Mouse (Mus musculus): Measurements from ENCODE around the gene Aifm1.

Aifm1 gene

GRCm38 (mm10) chrX:48513166-48513807, at the start of gene Aifm1:
TSS of gene Aifm1 (minus strand) at chrX:48513563.
- in situ Hi-C loops (cut with MboI; ENCODE audit: unreplicated experiment in 2 of 2) = no loop called here

DNA sequence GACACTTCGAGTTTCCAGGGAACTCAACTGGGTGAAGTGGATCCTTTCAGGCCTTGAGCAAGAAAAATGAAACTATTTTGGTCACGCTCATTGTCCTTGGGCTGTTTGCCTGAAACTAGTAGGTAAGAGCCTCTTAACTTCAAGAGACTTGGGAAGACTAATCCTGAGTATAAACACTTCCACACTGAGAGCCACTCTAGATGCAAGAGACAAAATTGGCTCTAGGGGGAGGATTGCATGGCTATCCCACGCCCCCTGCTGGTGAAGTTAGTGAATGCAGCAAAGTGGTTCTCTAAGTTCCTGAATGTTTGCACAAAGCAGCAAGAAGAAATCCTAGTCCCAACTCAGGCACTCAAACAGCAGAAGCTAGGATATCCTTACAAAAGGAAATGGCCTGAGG, 18.8 kb upstream of the Aifm1 start:
- in situ Hi-C loops (cut with MboI; ENCODE audit: unreplicated experiment in 2 of 2) = loop anchor here (5.0 to 25.0 kb wide), 8 partner anchors 67 to 537 kb away; partner anchors contain the start of gene Elf4 (in 2 of the 2)

DNA sequence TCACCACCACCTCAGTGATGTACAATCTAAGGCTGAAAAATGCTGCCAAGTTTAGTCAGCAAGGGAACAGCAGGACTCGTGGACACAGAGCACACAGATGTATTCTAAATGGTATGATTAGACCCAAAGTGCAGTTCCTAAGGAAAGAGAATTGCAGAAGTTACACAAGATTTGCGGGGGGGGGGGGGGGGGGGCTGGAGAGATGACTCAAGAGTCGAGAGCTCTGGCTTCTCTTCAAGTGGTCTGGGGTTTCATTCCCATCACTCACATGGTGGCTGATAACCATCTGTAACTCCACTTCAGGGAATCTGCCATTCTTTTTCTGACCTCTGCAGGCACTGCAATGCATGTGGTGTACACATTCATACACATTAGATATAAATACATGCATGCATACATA, 13.1 kb upstream of the Aifm1 start:
- in situ Hi-C loops (cut with MboI; ENCODE audit: unreplicated experiment in 2 of 2) = loop anchor here in 1 of 2 experiments (25.0 kb wide), 1 partner anchor 239 kb away; no protein-coding TSS in a partner anchor

GRCm38 (mm10) chrX:48525866-48526265, 12.5 kb upstream of the Aifm1 start:
- in situ Hi-C loops (cut with MboI; ENCODE audit: unreplicated experiment in 2 of 2) = loop anchor here in 1 of 2 experiments (25.0 kb wide), 1 partner anchor 239 kb away; no protein-coding TSS in a partner anchor

DNA sequence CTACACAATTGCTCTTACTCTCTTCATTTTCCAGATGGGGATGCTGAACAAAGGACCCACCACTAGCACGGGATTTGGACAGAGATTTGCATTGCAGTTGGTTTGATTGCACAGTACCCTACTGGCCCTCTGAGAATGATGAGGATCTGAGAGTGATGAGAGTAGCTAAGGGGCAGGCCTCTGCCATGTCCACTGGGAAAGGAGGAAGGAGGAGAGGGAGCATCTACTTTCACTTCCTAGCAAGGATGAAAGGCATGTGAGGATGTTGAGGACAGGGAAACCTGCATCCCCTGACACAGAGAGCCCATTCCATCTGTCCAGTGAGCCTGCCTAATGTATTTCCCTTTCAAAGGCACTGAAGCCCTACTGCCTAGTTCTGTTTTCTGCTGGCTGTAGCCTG, 12.0 kb upstream of the Aifm1 start:
- in situ Hi-C loops (cut with MboI; ENCODE audit: unreplicated experiment in 2 of 2) = loop anchor here in 1 of 2 experiments (25.0 kb wide), 1 partner anchor 238 kb away; no protein-coding TSS in a partner anchor

- in situ Hi-C loops (cut with MboI; ENCODE audit: unreplicated experiment in 2 of 2) = no loop called here
These were observed 10.1 kb upstream of the Aifm1 start for GRCm38 (mm10) chrX:48523512-48523911.

- in situ Hi-C loops (cut with MboI; ENCODE audit: unreplicated experiment in 2 of 2) = no loop called here
These were observed 8.3 kb upstream of the Aifm1 start for GRCm38 (mm10) chrX:48521651-48522050.

DNA sequence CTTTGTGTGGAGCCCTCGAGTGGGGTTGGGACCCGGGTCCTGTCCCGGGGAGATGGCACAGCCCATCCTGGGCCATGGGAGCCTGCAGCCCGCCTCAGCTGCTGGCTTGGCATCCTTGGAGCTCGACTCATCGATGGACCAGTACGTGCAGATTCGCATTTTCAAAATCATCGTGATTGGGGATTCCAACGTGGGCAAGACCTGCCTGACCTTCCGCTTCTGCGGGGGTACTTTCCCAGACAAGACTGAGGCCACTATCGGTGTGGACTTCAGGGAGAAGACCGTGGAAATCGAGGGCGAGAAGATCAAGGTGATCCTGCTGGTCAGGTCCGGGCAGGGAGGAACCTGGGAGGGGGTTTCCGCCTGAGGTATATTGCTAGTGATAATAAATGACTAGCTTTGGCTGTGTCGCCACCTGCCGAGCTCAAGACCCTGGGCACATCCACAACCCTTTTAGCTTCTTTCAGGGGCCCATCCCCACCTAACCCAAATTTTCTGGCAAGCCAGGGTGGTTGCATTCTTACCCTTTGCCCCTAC, 6.3 kb upstream of the Aifm1 start:
- in situ Hi-C loops (cut with MboI; ENCODE audit: unreplicated experiment in 2 of 2) = no loop called here

DNA sequence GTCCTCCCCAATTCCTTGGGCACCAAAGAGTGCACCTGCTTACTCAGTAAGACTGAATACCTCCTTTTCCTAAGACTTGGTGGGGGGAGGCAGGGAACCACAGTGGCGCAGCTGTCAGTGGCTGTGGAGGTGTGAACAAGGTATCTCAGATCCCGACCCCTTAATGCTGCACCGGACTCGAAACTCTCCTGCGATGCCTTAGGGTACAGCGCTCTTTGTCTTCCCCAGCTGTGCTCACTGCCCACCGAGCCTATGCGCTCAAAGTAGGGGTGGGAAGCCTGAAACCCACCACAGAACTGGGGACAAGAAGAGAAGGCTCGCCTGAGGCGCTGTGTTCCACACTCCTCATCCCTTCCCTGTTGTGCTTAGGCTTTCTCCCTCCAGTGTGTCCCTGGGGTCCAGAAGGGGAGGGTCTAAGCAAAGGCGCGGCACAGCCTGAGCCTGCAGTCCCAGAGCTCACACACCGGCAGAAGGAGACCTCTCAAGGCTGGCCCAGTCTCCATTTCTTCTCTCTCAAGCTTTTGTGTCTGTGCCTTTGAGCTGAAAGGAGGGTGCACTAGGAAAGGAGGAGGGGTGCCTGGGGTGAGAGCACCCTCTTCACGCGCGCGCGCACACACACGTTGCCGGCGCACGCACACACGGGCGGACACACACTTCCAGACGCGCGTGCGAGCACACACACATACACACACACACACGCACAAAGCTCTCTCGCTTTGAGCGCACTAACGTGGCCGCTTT, 5.6 kb upstream of the Aifm1 start, which contains the start of gene Rab33a:
TSS of gene Rab33a (plus strand) at position 478 of the 741 bp plus-strand sequence.
- in situ Hi-C loops (cut with MboI; ENCODE audit: unreplicated experiment in 2 of 2) = no loop called here

- in situ Hi-C loops (cut with MboI; ENCODE audit: unreplicated experiment in 2 of 2) = no loop called here
These were observed 4.9 kb upstream of the Aifm1 start for GRCm38 (mm10) chrX:48518211-48518807.

GRCm38 (mm10) chrX:48513824-48514223, 461 bp upstream of the Aifm1 start:
- in situ Hi-C loops (cut with MboI; ENCODE audit: unreplicated experiment in 2 of 2) = no loop called here

DNA sequence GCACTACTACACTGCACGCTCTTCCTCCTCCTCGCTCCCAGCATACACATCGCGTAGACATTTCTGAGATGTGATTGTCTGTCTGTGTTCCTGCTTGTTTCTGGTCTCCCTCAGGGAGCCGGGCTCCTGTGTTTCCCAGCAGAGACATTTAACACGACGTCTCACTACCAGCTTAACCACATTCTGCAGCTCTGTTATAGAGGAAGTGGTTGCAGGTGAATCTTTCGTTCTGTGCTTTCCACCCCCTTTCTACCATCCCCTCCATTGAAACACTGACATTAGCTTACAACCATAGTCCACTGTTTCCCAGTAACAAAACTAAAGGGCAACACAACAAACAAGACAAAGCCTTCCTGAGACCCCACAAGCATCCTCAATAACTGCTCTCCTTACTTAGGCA, 19.6 kb downstream of the Aifm1 start:
- in situ Hi-C loops (cut with MboI; ENCODE audit: unreplicated experiment in 2 of 2) = no loop called here

DNA sequence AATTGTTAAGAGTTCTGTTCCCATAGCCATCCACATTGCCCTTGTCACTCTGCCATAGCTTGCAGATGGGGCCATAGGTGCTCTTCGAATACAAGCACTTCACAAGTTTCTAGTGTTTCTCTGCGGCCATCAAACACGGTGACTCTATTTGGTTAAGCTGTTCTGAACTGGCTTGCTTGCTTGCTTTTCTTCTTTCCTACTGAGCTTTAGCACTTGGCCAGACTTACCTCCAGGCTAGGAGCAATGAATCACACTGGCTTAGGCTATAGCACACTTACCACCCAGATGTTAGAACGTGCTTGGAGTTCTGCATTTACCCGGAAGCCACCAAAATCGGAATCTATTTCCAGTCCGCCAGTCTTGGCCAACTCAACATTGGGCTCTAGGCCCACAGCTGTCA, 31.7 kb downstream of the Aifm1 start:
- in situ Hi-C loops (cut with MboI; ENCODE audit: unreplicated experiment in 2 of 2) = no loop called here

DNA sequence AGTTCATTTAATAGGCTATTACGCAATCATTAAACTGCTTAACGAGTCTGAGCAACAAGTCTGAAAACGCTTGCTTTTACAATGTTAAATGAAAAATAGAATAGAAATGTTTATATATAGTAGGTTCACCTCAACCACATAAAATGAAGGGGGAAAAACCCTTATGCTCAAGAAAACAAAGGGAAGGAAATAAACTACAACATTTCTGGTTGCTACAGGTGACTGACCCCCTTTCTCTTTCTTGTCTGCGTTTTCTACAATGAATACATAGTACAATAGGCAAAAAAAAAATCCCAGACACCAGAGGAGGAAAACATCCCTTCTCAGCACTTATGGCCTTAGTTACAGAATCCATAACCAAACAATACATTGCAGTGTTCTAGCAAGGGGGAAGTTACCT, 32.3 kb downstream of the Aifm1 start:
- in situ Hi-C loops (cut with MboI; ENCODE audit: unreplicated experiment in 2 of 2) = no loop called here

- in situ Hi-C loops (cut with MboI; ENCODE audit: unreplicated experiment in 2 of 2) = loop anchor here in 1 of 2 experiments (10.0 kb wide), 1 partner anchor 67 kb away; no protein-coding TSS in a partner anchor
These were observed 45.9 kb downstream of the Aifm1 start for GRCm38 (mm10) chrX:48467355-48467946.

GRCm38 (mm10) chrX:48466174-48466573, 47.2 kb downstream of the Aifm1 start:
- in situ Hi-C loops (cut with MboI; ENCODE audit: unreplicated experiment in 2 of 2) = loop anchor here in 1 of 2 experiments (10.0 kb wide), 1 partner anchor 69 kb away; no protein-coding TSS in a partner anchor

- in situ Hi-C loops (cut with MboI; ENCODE audit: unreplicated experiment in 2 of 2) = loop anchor here (5.0 to 10.0 kb wide), 3 partner anchors 42 to 70 kb away; no protein-coding TSS in a partner anchor
These were observed 48.9 kb downstream of the Aifm1 start for GRCm38 (mm10) chrX:48464436-48464835.

- in situ Hi-C loops (cut with MboI; ENCODE audit: unreplicated experiment in 2 of 2) = loop anchor here (5.0 to 10.0 kb wide), 3 partner anchors 41 to 71 kb away; no protein-coding TSS in a partner anchor
These were observed 49.7 kb downstream of the Aifm1 start for GRCm38 (mm10) chrX:48463636-48464035.

GRCm38 (mm10) chrX:48462754-48463507, 50.4 kb downstream of the Aifm1 start, which contains the start of gene Elf4:
TSS of gene Elf4 (minus strand) at chrX:48463132.
- in situ Hi-C loops (cut with MboI; ENCODE audit: unreplicated experiment in 2 of 2) = loop anchor here (5.0 to 10.0 kb wide), 3 partner anchors 41 to 72 kb away; no protein-coding TSS in a partner anchor

All from v-Abl transformed pro-B cells (cell line).